Mouse (Mus musculus): ENCODE results near the gene Ntm.
A peak's percentile ranks its signal among the peaks of the same experiment; 100 is the strongest.

Gene Ntm

DNA sequence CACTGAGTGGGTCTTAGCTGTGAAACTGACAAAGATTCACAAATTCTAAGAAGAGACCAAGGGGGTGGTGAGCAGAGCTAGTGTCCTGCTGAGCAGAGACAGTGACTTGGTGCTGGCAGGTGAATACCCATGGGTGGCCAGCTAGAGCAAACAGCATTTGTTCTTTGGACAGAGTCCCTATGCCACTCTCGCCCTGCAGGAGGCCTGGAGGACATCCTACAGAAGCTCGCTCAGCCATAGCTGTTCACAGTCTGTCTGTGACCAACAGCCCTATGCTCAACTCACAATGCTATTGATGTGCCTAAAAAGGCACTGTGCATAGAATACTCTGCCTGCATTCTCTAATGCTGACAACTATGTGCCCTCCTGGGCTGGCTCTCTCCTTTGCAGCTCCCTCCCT is 888.4 kb downstream of the Ntm start:
- no peak for DNase-seq (ENCODE audit: low read depth, low spot score)

DNA sequence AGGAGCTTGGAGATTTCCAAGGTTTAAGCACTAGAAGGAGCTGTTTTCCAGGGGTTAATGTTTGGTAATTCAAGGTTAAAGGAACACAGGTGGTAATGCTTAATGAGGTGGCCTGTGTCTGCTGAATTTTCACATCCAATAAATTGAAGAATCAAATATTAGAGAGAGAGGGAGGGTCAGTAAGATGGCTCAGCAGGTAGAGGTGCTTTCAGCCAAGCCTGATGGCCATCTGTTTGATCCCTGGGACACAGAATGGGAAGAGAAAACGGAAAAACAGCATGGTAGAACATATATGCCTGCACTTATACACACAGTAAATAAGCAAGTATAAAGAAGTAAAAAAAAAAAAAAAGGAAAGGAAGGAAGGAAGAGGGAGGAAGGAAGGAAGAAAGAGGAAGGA is 890.9 kb downstream of the Ntm start:
- no peak for DNase-seq (ENCODE audit: low read depth, low spot score)

DNA sequence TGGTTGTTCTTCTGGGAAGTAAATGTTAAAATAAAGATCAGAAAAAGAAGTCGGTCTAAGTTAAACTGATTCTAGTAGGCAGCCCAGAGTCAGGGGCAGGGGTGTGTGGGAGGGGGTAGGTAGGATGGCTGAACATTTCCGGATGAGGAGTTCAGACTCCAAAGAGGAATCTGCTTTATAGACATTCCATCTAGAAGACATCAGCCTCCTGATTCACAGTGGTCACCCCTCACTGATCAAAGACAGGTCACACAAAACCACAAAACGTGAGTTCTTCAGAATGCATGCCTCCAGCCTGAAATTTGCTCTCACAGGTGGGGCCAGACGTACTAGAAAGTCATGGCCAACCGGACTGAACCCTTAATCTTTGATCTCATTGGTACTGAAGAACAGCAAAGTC is 895.4 kb downstream of the Ntm start:
- no peak for DNase-seq (ENCODE audit: low read depth, low spot score)

DNA sequence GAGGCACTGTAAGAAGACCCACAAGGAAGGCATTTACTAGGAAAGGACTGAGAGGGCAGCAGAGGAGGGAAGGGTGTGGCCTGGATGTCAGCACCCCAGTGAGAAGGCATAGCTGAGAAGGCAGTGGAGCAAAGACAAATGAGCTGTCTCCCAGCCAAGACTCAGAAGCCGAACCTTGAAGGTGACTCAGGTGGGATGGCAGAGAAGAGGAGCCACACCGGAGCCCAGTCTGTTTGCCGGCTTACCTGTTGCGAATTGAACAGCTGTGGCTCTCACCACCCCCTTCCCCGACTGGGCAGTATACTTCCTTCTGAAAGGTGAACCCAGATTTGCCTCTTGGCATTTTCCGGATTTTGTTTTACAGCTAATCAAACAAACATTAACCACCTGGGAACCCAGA is 902.6 kb downstream of the Ntm start:
- no peak for DNase-seq (ENCODE audit: low read depth, low spot score)

DNA sequence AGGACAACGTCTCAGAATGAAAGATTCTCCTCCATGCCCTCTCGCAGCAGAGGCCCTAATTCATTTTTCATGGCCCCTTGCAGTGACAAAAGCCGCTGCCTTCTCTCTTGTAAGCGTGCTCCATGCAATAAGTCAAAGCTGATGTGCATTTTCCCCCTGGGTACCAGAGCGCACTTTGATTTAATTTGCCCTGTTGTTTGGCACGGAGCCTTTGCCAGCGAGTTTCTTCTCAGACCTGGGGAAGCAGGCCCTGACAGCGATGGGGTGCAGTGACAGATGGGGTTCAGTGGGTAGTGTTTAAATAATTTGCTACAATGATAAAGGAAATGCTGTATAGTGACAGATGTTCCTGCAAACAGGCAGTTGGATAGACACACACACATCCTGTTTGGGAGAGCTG is 904.1 kb downstream of the Ntm start:
- DNase-seq (ENCODE audit: low read depth, low spot score), result no peak

DNA sequence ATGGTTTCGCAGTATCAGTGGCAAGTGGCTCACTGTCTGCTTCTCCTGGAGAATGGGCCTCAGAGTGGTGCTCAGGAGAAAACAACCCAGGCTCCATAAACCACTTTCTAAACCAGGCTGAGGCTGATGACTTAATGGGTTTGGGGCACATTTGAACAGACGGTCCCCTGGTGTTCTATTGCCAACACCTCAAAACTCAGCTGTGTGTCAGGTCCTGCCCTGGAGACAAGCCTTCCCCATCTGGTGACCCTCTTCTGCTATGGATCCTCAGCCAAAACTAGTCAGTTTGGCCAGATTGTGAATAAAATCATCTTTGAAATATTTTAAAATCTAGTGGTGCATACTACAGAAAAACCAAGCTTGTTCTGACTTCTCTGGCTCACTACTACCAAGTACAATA is 907.3 kb downstream of the Ntm start:
- no peak for DNase-seq (ENCODE audit: low read depth, low spot score)

DNA sequence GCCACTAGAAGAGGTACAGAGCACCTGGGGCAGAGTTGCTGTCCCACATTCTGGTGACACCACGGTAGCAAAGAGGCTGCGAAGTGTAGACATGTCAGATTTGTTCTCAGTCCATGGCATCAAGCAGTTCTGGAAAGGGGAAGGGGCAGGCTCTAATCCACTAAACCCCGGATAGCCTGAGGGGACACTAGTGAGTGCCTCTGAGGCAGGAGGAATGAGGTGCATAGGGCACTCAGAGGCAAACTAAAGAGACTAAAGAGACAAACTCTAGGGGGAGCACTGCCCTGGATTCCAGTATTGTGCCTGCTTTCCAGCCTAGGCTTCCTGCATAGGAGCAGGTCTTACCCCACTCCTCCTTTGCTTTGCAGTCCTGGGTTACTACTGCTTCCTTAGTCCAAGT is 926.5 kb downstream of the Ntm start:
- DNase-seq (ENCODE audit: low read depth, low spot score), result peak; percentile 24

DNA sequence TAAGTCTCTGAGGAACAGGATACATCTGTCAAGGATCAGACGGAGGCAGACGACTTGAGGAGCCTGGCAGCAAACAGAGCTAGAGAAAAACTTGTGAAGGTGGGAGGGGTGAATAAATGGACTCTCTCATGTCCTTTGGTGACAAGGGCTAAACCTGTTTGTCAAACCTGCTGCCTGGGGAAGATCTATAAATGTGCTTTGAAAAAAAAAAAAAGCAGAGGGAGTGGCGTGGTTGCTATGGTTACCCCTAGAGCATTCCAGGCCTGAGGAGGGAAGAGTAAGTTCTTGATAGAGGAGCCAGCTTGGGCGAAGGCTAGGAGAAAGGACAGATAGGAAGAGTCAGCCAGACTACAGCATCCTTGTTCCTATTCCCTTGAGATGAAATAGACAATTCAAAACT is 926.9 kb downstream of the Ntm start:
- DNase-seq (ENCODE audit: low read depth, low spot score), result no peak

DNA sequence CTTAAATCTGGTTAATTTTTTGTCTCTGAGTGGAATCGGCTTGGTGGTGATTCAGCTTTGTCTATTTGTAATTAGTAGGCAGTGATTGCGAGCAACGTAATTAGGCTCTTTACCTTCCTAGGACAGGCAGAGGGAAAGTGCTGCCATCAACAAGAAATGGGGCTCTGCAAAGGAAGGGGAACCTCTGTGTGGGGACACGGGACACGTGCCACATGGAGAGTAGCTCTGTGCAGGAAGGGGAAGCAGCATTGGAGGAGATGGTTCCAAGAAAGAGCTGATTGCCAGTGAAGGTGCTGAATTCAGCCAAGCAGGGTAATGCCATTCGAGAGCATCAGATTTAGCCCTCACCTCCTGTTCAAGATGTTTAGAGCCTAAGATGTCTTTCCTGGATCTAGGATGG is 936.5 kb downstream of the Ntm start:
- DNase-seq (ENCODE audit: low read depth, low spot score), result no peak

DNA sequence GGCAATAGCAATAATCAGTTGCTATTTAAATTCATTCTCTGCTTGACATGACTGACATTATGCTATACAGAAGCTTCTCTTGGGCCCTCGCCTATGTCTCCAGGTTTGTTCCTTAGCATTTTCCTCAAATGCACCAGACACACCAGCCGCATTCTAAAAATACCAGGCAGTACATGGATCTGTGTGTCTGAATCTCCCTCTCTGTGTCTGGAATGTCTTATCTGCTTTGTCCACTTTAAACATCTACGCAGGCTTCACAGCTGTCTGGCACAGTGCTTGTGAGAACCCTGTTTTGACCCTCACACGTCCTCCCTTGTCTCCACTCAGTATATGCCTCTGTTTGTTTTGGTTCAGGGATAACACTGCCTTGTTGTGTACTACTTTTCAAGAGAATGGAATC is 937.3 kb downstream of the Ntm start:
- no peak for DNase-seq (ENCODE audit: low read depth, low spot score)

DNA sequence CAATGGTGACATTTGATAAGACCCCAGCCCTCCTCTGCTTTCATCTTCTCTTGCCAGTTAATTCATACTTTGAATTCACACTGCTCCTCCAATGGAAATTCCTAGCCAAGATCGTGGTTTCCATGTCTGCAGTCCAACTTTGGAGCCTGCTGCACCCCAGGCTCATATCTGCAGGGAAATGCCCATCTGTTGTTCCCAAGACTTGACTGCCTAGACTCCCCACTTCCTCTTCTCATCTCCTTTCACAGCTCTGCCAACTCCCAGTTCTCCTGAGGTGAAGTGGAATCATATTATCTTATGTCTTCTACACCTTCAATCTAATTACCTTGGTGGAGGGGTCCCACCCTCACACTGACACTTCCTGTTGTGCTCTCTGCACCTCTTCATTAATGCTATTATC is 937.8 kb downstream of the Ntm start:
- DNase-seq (ENCODE audit: low read depth, low spot score), result no peak

DNA sequence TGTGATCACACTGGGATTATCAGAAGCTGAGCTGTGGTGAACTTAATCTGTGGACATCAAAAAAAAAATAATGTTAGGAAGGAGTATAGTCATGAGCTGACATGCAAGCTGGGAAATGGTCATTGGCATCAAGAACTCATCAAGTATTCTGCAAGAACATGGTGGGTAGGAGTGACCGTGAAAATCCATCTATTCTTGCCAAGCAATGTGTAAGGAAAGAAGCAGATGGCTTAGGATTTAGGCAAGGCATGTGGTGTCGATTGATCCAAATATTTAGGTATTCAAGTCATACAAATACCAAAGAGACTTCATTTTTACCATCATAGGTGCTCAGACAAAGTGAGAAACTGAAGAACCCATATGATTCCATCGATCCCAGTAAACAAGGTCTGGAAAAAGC is 946.1 kb downstream of the Ntm start:
- DNase-seq (ENCODE audit: low read depth, low spot score), result no peak

DNA sequence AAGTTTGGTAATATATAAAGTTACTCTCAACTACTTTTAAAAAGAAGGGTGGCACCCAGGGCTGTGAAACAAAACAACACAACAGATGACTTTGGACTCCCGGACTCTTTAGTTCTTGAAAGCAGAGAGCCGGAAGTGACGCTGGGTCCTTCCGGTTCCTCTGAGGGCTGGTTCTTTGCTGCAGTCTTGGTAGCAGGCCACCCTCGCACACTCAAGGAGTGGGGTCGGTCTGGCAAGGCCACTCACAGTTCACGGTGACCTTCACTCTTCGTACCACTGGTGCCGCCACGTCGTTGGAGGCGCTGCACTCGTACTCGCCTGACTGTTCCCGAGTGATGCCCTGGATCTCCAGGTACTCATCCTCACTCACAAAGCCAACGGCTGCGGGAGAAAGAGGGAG is 949.1 kb downstream of the Ntm start:
- no peak for DNase-seq (ENCODE audit: low read depth, low spot score)

DNA sequence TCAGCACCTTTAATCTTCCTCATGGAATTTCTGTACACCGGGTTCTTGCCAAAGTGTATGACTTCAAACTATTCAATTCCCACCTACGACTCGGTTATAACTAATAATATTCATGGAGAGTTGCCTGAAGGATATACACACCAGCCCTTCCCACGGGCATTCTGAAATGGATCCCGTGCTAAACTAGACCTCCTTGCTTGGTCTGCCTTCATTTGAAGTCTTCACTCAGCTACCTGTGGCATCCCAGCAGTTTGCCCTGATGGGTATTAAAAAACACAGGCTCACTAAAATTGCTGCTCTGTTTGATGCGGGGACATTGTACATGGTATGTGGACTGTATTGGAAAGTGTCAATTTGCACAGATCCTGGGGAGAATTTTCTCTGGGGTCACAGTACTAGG is 950.4 kb downstream of the Ntm start:
- no peak for DNase-seq (ENCODE audit: low read depth, low spot score)

DNA sequence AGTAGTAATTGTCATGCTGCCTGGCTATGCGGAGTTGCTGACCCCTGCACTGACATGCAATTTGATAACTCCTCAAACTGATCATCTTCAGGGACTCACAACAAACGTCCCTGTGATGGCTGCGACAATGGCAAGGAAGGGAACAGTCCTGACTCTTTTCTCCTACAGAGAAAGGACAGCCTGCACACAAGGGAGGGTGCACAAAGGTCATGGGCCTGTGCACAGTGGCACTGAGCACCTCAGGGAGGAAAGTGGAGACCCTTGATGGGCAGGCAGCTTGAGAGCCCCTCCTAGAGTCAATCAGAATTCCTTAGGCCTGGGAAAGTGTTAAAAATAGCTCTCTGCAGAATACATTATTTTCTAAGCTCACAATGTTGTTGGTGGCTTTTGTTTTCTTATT is 951.5 kb downstream of the Ntm start:
- DNase-seq (ENCODE audit: low read depth, low spot score), result no peak

DNA sequence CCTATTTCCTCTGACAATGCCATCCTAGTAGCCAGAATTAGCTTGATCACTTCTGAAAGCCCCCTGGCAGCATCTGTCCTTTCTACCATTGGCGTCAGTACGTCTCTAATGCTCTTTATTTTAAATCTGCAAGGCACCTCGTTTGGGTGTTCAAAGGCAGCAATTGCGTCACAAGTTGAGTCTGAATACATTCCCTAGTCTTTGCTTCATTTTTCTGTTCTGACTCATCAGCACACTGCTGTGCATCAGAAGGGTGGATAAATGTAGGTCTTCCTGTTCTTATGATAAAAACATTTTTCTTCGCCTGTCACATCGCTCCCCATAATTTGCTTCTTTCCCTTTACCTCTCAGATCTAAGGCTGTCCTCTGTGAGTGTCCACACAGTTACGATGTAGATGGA is 958.4 kb downstream of the Ntm start:
- DNase-seq (ENCODE audit: low read depth, low spot score), result no peak

DNA sequence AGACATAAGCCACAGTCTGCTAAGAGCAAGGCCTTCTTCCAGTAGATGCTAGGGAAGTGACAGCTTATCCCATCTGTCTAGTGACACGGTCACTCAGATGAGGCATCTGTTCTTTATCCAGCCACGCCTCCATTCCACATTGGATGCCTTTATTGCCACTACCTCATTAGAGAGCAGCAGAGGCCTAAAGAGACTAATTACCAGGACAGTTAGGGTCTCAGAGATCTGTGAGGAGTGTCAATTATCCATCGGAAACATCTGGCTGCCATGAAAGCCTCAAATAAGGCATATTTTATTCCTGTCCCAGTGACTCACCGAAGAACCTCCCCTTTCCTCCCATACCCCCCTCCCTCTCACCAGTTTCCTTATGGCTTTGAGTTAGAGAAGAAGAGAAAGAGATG is 963.0 kb downstream of the Ntm start:
- no peak for DNase-seq (ENCODE audit: low read depth, low spot score)

DNA sequence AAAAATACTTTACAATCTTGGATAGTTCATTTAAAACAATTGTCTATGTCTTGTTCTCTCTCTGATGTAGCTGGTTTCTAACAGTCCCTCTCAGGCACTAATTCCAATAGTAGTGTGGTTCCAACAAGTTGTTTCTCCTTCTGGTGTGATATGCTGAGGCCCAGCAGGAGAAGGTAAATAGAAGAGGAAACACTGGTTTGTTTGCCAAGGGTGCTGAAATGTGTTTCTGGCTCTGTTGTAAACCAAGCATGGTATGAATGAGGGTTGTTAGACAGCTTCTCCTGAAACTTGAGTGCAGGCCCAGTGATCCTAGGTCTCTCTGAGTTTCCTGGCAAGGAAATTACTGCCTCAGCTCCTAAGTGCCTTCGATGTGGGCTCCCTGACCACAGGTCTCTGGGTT is 985.7 kb downstream of the Ntm start:
- DNase-seq (ENCODE audit: low read depth, low spot score), result no peak

DNA sequence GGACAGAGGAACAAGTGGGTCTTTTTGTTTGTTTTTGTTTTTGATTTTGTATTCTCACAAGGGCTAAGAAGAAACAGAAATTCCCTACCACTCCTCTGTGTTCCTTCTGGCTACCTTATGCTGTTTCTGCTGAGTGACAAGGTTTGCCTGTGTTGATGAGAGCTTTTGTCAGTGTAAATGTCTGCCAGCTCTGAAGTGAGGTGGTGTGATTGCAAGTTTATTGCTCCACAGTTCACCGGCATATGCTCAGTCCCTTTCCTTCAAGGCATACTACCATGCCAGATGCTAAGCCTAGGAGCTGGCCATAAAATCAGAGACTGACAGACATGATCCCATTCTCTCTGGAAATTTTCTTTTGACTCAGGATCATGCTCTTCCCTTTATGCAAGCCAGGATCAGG is 993.5 kb downstream of the Ntm start:
- no peak for DNase-seq (ENCODE audit: low read depth, low spot score)

Measured in WW6 (cell line).